Mouse (Mus musculus) heart, embryonic 16.5 days (tissue): ENCODE measurements around the gene Pkp2. TPM values are rescaled to one million over a fixed set of nuclear protein-coding genes. Genes with fewer than 3 reads are reported as not detected.
A peak's percentile ranks its signal among the peaks of the same experiment; 100 is the strongest.
"Not testable (repeated sequence)": the region's sequence is repeated elsewhere in the genome, so short reads cannot be mapped to it uniquely, and the experiment has no call there.

Experiments used
- ATAC-seq: fragments of 200-750 bp; cut with Nextera tagmentation; replicated peaks from 2 replicates; pipeline ENCODE4 v1.8.0; 2017; ENCODE audit warnings: moderate number of reproducible peaks; ENCODE audit not compliant: insufficient read depth, low FRiP score; ENCODE audit errors: extremely low read depth
- H3K27ac ChIP-seq: fragments of 300-500 bp; sonication (generic); 2 replicates; pipeline ENCODE4 v1.5.1; 2014; ENCODE audit warnings: mild to moderate bottlenecking, low read length, control low read depth, moderate library complexity
- H3K27me3 ChIP-seq: fragments of 300-500 bp; sonication (generic); 2 replicates; pipeline ENCODE4 v1.6.1; 2014; ENCODE audit warnings: low read length, mixed read lengths; ENCODE audit not compliant: control insufficient read depth, insufficient read depth
- H3K36me3 ChIP-seq: fragments of 300-500 bp; sonication (generic); 2 replicates; pipeline ENCODE4 v1.6.1; 2014; ENCODE audit not compliant: control insufficient read depth, insufficient read depth
- H3K4me1 ChIP-seq: fragments of 300-500 bp; sonication (generic); 2 replicates; pipeline ENCODE4 v1.6.1; 2014; ENCODE audit warnings: low read length, mixed read lengths; ENCODE audit not compliant: control insufficient read depth, insufficient read depth
- H3K4me2 ChIP-seq: fragments of 300-500 bp; sonication (generic); 2 replicates; pipeline ENCODE4 v1.6.1; 2014; ENCODE audit warnings: low read depth, mild to moderate bottlenecking, control low read depth, low read length
- H3K4me3 ChIP-seq: fragments of 300-500 bp; sonication (generic); 2 replicates; pipeline ENCODE4 v1.5.1; 2014; ENCODE audit warnings: mild to moderate bottlenecking, control low read depth, low read length
- H3K9ac ChIP-seq: fragments of 300-500 bp; sonication (generic); 2 replicates; pipeline ENCODE4 v1.6.1; 2014; ENCODE audit warnings: low read length, control low read depth
- H3K9me3 ChIP-seq: fragments of 300-500 bp; sonication (generic); replicated peaks from 2 replicates; pipeline ENCODE4 v1.6.1; 2016; ENCODE audit warnings: low read length; ENCODE audit not compliant: control insufficient read depth
- WGBS: fragments of 180-500 bp; shearing (Covaris S2); extraction: QIAGEN DNeasy Blood & Tissue Kit; methylation state at CpG from one replicate; pipeline ENCODE4 v1.1.7; 2014; 5-methylcytosine and 5-hydroxymethylcytosine counted together
- polyA plus RNA-seq: library from polyadenylated mRNA; unstranded; fragments of >200 nt; fragmentation: Nextera tagmentation; extraction: Ambion mirVana; gene quantifications from 2 replicates; pipeline ENCODE4 v1.2.1, GENCODE M21; 2015

The Pkp2 gene
- polyA plus RNA-seq, result 116 and 117 TPM in 2 replicates

- WGBS, result under 1% methylated on average over 52 of the region's 59 CpGs
- no peaks in the 10 kb centered on the region for H3K36me3 ChIP-seq
- 0 out of 2 replicates have a peak, but pooled peaks cover 2% of the 10 kb centered on the region for H3K27me3 ChIP-seq
- peak within 1 kb of the TSS; percentile 88 for H3K4me3 ChIP-seq
- H3K9me3 ChIP-seq, result no peaks in the 10 kb centered on the region
- peak within 1 kb of the TSS; percentile 92 for H3K27ac ChIP-seq
- peaks cover 6% of the 10 kb centered on the region; the same call in 1 of the 2 replicates for H3K4me1 ChIP-seq
- H3K4me2 ChIP-seq, result peak within 1 kb of the TSS; percentile 84
- peak within 1 kb of the TSS; percentile 91 for H3K9ac ChIP-seq
- peak; percentile 94 for ATAC-seq
Observed at GRCm38 (mm10) chr16:16213079-16213760, at the start of gene Pkp2. TSS of gene Pkp2 (plus strand) at chr16:16213318.

GRCm38 (mm10) chr16:16197374-16197773 is 15.7 kb upstream of the Pkp2 start:
- Histone ChIP-seq H3K36me3 (no peaks in the 10 kb centered on the region), H3K27me3 (peaks cover 3% of the 10 kb centered on the region; the same call in 1 of the 2 replicates), H3K9me3 (no peaks in the 10 kb centered on the region), H3K9ac (no peak overlapping the region), H3K4me2 (no peak overlapping the region), H3K27ac (no peak overlapping the region), H3K4me1 (no peaks in the 10 kb centered on the region), H3K4me3 (no peak overlapping the region)
- WGBS, result 60% methylated on average over 17 of the region's 17 CpGs
- ATAC-seq, result no peak

- H3K4me1 ChIP-seq, H3K27me3 ChIP-seq, H3K36me3 ChIP-seq, H3K4me2 ChIP-seq, H3K4me3 ChIP-seq, H3K9ac ChIP-seq, H3K27ac ChIP-seq, H3K9me3 ChIP-seq: not testable (repeated sequence)
- 28% methylated on average over 8 of the region's 8 CpGs for WGBS
- peak; percentile 67; the same call in 1 of the 2 replicates for ATAC-seq
Observed at GRCm38 (mm10) chr16:16201991-16202390, 11.1 kb upstream of the Pkp2 start.

- no peak for ATAC-seq
- no peak overlapping the region for H3K4me3 ChIP-seq
- H3K4me1 ChIP-seq, result no peaks in the 10 kb centered on the region
- H3K9me3 ChIP-seq, result no peaks in the 10 kb centered on the region
- no peak overlapping the region for H3K27ac ChIP-seq
- H3K36me3 ChIP-seq, result no peaks in the 10 kb centered on the region
- 88% methylated on average over 1 of the region's 1 CpGs for WGBS
- H3K9ac ChIP-seq, result no peak overlapping the region
- H3K27me3 ChIP-seq, result peaks cover under 1% of the 10 kb centered on the region; the same call in 1 of the 2 replicates
- no peak overlapping the region for H3K4me2 ChIP-seq
Observed at GRCm38 (mm10) chr16:16204648-16205047, 8.5 kb upstream of the Pkp2 start.

GRCm38 (mm10) chr16:16212723-16213078 is 417 bp upstream of the Pkp2 start:
- Histone ChIP-seq H3K9ac (peak overlapping the region; percentile 54), H3K4me2 (peak overlapping the region; percentile 84), H3K36me3 (no peaks in the 10 kb centered on the region), H3K4me3 (peak overlapping the region; percentile 88), H3K27ac (peak overlapping the region; percentile 56; the same call in 1 of the 2 replicates), H3K27me3 (0 out of 2 replicates have a peak, but pooled peaks cover 2% of the 10 kb centered on the region), H3K9me3 (no peaks in the 10 kb centered on the region), H3K4me1 (peaks cover 6% of the 10 kb centered on the region; the same call in 1 of the 2 replicates)
- ATAC-seq, result no peak
- WGBS, result 13% methylated on average over 7 of the region's 7 CpGs

- ATAC-seq, result no peak
- WGBS, result 1% methylated on average over 17 of the region's 17 CpGs
- Histone ChIP-seq H3K4me2 (peak overlapping the region; percentile 84), H3K9me3 (no peaks in the 10 kb centered on the region), H3K9ac (peak overlapping the region; percentile 91), H3K4me1 (peaks cover 6% of the 10 kb centered on the region; the same call in 1 of the 2 replicates), H3K27me3 (0 out of 2 replicates have a peak, but pooled peaks cover 2% of the 10 kb centered on the region), H3K27ac (peak overlapping the region; percentile 92), H3K4me3 (peak overlapping the region; percentile 88), H3K36me3 (no peaks in the 10 kb centered on the region)
Observed at GRCm38 (mm10) chr16:16213761-16214305, 715 bp downstream of the Pkp2 start.

GRCm38 (mm10) chr16:16215645-16216387 is 2.7 kb downstream of the Pkp2 start:
- WGBS, result 13% methylated on average over 11 of the region's 11 CpGs
- Histone ChIP-seq H3K9me3 (no peaks in the 10 kb centered on the region), H3K4me1 (peaks cover 13% of the 10 kb centered on the region), H3K36me3 (no peaks in the 10 kb centered on the region), H3K27ac (peak overlapping the region; percentile 92), H3K27me3 (0 out of 2 replicates have a peak, but pooled peaks cover 2% of the 10 kb centered on the region), H3K4me2 (peak overlapping the region; percentile 84), H3K4me3 (peak overlapping the region; percentile 88), H3K9ac (peak overlapping the region; percentile 91)
- peak; percentile 52 for ATAC-seq

GRCm38 (mm10) chr16:16216934-16217333 is 3.8 kb downstream of the Pkp2 start:
- H3K36me3 ChIP-seq, result no peaks in the 10 kb centered on the region
- H3K27ac ChIP-seq, result peak overlapping the region; percentile 90
- H3K4me2 ChIP-seq, result peak overlapping the region; percentile 84
- H3K9me3 ChIP-seq, result no peaks in the 10 kb centered on the region
- ATAC-seq, result no peak
- peaks cover 13% of the 10 kb centered on the region for H3K4me1 ChIP-seq
- peak overlapping the region; percentile 32 for H3K4me3 ChIP-seq
- peak overlapping the region; percentile 91 for H3K9ac ChIP-seq
- 53% methylated on average over 1 of the region's 1 CpGs for WGBS
- 0 out of 2 replicates have a peak, but pooled peaks cover 2% of the 10 kb centered on the region for H3K27me3 ChIP-seq
